Mouse (Mus musculus): ENCODE measurements around the gene Ift122.
"Not testable (repeated sequence)": the region's sequence is repeated elsewhere in the genome, so short reads cannot be mapped to it uniquely, and the experiment has no call there.

Ift122 gene

GRCm38 (mm10) chr6:115846640-115847411, 6.4 kb upstream of the Ift122 start:
- peak; percentile 81 for DNase-seq

- DNase-seq, result no peak
These were observed 4.5 kb upstream of the Ift122 start for GRCm38 (mm10) chr6:115848598-115849304.

GRCm38 (mm10) chr6:115852446-115853090, 702 bp upstream of the Ift122 start:
- DNase-seq, result no peak

- DNase-seq, result no peak
These were observed 715 bp downstream of the Ift122 start for GRCm38 (mm10) chr6:115853985-115854384.

- DNase-seq, result no peak
These were observed 1.2 kb downstream of the Ift122 start for GRCm38 (mm10) chr6:115854432-115854831.

- no peak for DNase-seq
These were observed 2.6 kb downstream of the Ift122 start for GRCm38 (mm10) chr6:115855733-115856360.

- DNase-seq, result no peak
These were observed 3.1 kb downstream of the Ift122 start for GRCm38 (mm10) chr6:115856361-115856745.

GRCm38 (mm10) chr6:115859258-115859657, 6.0 kb downstream of the Ift122 start:
- peak; percentile 45 for DNase-seq

GRCm38 (mm10) chr6:115860027-115860556, 6.8 kb downstream of the Ift122 start:
- no peak for DNase-seq

GRCm38 (mm10) chr6:115863340-115863841, 10.1 kb downstream of the Ift122 start:
- no peak for DNase-seq

- no peak for DNase-seq
These were observed 12.0 kb downstream of the Ift122 start for GRCm38 (mm10) chr6:115865246-115865645.

GRCm38 (mm10) chr6:115867157-115867556, 13.9 kb downstream of the Ift122 start:
- DNase-seq, result not testable (repeated sequence)

- DNase-seq, result not testable (repeated sequence)
These were observed 18.0 kb downstream of the Ift122 start for GRCm38 (mm10) chr6:115871318-115871717.

- DNase-seq, result no peak
These were observed 24.0 kb downstream of the Ift122 start for GRCm38 (mm10) chr6:115877239-115877638.

- no peak for DNase-seq
These were observed 25.4 kb downstream of the Ift122 start for GRCm38 (mm10) chr6:115878694-115879093.

- DNase-seq, result no peak
These were observed 26.5 kb downstream of the Ift122 start for GRCm38 (mm10) chr6:115879736-115880135.

GRCm38 (mm10) chr6:115880751-115881150, 27.5 kb downstream of the Ift122 start:
- DNase-seq, result peak; percentile 52

- DNase-seq, result peak; percentile 54
These were observed 30.7 kb downstream of the Ift122 start for GRCm38 (mm10) chr6:115884018-115884417.

GRCm38 (mm10) chr6:115886894-115887293, 33.6 kb downstream of the Ift122 start:
- no peak for DNase-seq

- DNase-seq, result peak; percentile 47
These were observed 35.0 kb downstream of the Ift122 start for GRCm38 (mm10) chr6:115888296-115888695.

- no peak for DNase-seq
These were observed 37.3 kb downstream of the Ift122 start for GRCm38 (mm10) chr6:115890601-115891000.

- DNase-seq, result peak; percentile 52
These were observed 37.8 kb downstream of the Ift122 start for GRCm38 (mm10) chr6:115891061-115891460.
